Mouse (Mus musculus) kidney, postnatal 36 days (tissue): ENCODE measurements at regions not wholly inside any gene's neighbourhood (a gene's known extent, or its start where the extent isn't known, plus 50 kb on each side); places are given as distances from the start of the nearest gene placed in this dataset.

ENCODE experiments used
- DNase-seq, 2 experiments: peaks; one replicate each; pipeline ENCODE4 v3.0.0; 2021 to 2022; ENCODE audit warnings: mixed read lengths in 2 of 2

DNA sequence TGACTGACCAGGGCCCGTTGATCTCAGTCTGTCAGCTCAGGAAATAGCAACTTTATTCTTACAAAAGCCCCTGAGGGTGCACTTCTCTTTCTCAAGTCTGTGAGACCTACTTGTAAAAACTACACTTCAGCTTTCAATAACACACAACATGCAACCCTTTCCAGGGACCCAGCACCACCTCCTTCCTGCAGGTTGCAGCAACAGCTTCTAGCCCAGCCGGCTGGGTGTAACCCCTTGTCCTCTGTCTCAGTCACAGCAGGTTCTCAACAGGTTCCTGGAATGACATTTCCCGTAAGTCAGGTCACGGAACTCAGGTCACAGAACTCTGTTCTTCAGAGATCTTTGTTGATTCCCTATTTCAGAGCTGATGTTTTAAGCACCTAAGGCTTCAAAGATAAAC, 558.5 kb upstream of the Camk1g start:
- DNase-seq: no peak

DNA sequence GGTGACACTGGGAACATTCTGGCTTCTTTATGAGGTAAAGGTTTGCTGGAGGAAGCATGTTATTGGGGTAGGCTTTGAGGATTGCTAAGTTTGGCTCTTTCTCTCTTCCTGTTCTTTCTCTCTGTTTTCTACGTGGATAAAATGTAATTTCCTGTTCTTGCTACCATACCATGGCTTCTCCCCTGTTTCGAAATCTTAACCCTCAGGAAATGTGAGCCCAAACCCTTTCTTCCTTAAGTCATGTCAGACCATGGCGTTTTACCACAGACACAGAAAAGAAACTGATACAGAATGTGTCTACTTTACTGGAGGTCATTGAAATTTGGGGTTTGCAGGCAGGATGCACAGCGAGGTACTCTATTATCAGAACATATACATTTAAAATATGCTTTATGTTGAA, 552.7 kb upstream of the Camk1g start:
- no peak for DNase-seq

DNA sequence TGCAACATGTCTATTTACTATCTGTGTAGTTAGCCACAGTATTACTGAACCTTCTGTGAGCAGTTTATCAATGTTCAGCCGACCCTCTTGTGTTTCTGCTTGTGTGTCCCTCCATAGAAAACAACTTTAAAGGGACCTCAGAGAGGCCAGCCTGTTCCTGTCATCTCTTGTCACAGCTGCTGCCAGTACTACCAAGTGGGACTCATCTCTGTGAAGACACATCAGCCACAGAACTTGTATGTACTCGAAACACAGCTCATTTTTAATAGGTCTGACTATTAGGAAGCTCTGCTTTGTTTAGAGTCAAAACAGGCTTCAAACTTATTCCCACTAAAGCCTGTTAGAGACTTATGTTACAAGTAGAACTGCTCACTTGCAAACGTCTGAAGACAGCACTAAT, 549.1 kb upstream of the Camk1g start:
- no peak for DNase-seq

DNA sequence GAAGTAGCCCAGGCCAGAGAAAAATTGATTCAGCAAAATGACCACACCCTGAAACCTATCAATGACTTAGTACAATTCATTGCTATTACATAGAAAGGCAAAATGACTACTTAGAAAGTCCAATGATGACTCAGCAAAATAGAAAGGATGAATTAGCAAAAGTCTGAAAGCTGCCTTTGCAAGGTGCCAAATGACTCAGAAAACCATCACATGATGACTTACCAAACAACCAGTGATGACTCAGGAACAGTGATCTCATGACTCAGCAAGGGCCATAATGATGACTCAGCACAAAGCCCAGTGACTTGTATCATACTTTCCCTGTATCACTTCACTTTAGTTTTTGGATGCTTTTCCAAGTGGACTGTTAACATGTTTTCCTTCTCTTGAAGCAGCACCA, 535.6 kb upstream of the Camk1g start:
- no peak for DNase-seq

DNA sequence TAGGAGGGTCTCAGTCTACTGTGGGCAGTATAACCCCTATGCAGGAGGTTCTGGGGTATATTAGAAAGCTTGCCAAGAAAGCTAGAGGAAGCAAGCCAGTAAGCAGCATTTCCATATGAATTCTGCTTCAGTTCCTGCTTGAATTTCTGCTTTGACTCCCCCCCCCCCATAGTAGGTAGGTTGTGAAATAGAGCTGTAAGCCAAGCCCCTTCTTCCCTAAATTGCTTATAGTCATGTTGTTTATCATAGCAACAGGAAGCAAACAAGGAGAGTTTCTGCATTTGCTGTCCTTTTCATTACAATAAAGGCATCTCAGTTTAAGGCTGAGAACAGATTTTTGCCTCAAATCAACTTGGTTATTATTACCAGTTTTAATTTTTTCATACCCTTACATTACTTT, 524.0 kb upstream of the Camk1g start:
- DNase-seq: no peak

DNA sequence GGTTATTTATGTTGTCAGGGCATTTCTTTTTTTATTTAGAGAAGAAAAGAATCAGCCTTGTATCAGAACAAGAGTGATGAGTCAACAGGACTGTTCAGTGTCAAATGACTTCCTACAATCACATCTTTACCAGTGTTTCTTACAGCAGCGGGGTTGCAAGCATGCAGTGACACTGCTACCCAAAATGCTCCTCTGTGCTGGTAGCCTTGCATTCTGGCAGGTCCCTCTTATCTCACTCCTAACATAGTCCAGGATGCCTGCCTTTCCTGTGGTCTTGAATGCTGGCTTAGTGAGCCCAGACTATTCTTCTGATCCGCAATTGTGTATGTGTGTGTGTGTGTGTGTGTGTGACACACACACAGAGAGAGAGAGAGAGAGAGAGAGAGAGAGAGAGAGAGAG, 506.4 kb upstream of the Camk1g start:
- no peak for DNase-seq

DNA sequence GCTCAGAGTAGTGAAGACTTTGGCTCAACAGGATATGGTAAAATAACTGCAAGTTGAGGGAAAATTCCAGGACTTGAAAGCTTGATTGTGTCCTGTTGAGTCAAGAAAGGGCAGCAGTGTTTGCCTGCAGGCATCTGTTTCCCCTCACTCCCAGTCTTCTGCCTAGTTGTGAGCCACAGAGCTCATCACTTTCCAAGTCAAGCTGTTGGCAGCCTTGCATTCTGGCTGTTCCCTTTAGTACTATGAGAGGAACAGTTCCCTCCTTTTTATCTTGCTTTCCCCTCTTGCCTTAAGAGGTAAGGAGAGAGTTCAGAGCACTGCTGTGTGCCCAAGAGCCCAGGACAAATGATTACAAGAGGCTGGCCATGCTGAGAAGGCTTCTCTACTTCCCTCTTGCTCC, 506.0 kb upstream of the Camk1g start:
- DNase-seq: no peak

DNA sequence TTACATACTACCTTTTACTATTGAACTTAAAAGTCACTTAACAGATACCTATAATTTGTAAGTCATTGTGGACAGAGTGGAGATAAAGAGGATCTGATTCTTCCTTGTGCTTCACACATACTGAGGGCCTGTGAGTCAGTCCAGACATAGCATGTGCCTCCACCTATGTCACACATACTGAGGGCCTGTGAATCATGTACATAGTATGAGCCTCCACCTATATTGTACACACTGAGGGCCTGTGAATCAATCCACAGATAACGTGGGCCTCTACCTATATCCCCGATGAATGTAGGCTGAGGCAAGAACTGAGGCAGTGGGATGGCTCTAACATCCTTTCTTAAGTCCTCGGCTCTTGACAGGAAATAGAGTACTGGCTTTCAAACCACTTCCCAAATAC, 505.2 kb upstream of the Camk1g start:
- DNase-seq: no peak

DNA sequence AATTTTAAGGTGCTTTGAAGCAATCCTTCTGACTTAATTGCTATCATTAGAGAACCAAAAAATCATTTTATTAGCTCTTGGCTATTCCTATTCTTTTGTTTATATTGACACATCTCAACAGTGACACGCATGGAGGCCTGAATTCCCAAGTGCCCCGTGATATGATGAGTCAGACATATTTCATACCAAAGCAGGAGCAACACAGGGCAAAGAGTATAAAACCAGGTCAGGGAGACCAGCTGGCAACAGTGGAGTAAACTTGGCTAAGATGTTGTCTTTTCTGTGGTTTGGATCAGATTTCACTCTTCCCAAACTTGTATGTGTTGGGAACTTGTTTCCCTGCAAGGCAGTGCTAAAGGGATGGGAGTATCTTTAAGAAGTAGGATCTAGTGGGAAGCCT, 500.6 kb upstream of the Camk1g start:
- DNase-seq: peak; percentile 8 to 27

DNA sequence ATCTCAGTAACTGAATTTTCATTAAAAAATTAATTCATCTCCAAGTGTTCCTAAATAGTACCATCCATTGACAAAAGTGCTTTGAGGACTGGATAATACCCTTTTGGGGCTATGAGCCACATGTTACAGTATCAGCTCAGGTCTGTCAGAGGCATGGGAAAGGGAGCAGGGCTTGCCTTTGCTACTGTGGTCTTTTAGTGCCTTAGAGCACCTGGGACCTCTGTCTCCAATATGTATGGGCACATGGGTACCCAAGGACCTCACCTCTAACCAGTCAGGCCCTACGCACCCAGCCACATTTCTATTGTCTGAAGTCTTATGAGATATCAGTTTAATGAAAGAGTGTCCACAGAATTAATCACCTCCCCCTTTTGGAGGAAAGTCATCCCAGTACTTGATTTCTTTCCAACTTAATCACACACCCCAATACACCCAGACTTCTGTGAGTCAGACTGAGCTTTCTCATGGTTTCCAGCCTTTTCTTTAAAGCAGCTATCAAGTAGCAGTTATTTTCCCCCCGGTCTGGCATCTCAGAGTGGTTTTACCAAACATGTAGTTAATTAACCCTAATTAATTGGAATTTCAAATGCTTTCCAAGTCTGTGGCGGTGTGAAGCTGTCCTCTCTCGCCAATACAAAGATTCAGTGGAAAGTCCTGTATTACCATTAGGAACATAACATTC, 498.7 kb upstream of the Camk1g start:
- no peak for DNase-seq

DNA sequence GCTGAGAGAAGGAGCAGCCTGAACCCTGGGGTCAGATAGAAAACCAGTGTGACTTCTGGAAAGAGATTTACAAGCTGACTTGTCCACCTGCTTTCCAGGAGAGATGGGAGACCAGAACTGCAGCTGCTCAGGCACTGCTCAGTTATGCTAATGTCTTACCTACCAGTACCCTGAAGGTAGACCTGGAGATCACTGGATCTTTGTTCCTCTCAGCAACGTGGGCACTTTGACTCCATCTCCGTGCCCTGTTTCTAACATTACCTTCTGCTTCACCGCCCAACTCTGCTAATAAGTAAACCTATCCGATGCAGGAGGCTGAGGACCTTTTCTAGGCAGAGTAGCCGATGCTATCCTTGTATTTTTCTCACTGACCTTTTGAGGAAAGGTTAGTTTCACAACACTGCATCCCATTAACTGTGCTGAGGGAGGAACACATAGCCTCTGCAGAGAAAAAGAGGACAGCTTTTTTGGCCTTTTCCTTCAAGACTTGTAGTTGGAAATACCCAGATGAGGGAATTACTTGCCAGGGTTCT, 490.7 kb upstream of the Camk1g start:
- peak; percentile 7 to 32 for DNase-seq

DNA sequence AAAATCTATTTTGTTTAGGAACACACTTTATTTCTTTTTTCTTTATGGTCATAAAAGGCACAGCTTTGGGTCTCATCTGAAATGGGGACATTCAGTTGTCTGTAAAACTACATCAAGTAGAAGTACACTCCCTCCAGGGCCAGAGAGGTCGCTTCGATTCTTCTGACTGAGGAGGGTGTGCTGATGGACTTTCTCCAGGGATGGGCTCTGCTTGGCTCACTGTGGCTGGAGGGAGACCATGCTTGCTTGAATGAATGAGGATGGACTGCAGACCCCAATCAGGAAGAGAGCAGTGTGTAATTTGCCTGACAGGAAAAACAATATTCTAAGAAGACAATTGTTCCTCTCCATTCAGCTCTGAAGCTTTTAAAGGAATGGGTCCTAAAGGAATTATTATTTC, 490.3 kb upstream of the Camk1g start:
- DNase-seq: no peak

DNA sequence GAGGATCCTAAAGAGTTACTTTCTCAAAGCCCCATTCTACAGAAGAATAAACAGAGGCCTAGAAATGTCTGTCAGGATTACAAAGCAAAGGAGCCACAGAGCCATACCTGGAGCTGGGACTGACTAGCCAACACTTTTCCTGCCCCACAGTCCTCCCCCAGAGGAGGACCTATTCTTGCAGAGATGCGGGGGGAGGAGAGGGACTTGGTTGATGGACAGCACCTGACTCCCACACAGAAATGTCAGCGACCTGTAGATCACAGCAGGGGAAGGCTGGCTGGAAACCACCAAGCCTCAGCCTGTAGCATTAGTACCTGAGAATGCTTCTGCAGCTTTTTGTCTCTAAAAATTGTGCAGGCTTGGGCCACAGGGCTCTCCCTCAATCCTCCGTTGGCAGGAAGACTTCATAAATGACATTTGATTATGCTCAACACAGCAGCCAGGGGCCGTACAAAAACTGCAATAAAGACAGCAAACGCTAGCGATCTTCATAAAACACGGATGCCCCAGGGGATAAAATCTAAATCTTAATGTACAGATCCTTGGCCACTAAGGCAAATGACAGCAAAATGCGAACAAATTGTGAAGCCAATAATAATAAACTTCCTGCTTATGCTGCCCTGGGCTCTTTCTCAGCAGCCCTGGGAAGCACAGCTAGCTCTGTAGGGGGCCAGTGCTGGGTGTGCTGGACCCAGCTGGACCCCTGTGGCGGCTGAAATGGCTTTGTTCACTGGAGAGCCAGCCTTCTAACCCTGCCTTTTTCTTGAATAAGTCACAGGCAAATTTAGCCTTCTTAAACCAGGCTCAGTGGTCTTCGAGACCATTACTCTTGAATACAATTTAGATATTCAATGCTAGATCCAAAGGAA, 489.4 kb upstream of the Camk1g start:
- DNase-seq: no peak

DNA sequence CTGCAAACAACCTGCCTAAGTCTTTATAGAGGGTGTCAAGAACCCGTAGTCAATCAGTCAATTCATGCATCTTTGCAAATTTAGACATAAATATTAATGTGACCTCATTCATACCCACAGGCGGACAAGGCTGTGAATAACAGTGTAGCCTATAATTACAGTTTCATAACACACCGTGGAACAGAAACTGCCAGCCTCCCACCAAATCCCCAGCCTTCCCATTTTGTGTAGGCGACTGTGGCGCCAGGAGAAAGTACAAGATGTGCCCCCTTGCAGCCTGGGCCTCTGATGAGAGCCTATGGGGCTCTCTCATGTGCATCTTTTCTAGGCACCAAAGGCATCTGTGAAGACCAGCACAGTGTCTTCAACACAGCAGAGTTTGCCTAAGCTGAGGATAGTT, 477.8 kb upstream of the Camk1g start:
- no peak for DNase-seq

DNA sequence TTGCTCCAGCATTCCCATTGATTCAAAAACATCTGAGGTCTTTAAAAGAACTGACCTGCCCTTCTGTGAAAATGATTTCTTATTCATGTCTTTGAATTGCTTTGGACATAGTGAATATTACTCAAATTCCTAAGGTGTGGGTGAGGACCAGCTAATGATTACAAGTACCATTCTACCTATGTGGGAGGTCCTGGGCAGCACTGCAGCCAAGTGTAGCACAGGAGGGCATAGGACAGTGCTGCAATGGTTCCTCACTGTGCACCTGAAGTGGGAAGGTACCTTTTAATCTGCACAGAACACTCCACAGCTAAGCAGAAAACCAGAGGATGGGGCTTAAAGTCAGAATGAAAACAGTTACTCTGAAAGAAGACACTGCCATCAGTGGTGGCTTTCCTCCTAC, 474.8 kb upstream of the Camk1g start:
- DNase-seq: peak; percentile 32 to 35

DNA sequence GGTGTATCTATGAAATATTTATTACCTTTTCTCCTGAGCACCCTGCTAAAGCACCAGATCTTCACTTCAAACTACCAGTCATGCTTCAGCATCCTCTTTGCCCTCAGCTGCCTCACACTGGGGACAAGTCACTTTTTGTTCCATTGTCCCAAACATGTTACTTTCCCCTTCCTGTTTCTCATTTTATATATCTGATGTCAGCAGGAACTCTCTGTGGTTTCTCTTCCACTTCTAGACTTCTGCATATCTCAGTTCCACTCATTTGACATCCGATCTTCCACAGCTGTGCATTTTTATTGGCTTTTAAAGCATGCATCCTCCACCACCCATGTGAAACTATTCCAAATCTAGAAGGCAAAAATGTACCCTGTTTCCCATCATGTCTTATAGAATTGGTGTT, 474.4 kb upstream of the Camk1g start:
- DNase-seq: no peak

DNA sequence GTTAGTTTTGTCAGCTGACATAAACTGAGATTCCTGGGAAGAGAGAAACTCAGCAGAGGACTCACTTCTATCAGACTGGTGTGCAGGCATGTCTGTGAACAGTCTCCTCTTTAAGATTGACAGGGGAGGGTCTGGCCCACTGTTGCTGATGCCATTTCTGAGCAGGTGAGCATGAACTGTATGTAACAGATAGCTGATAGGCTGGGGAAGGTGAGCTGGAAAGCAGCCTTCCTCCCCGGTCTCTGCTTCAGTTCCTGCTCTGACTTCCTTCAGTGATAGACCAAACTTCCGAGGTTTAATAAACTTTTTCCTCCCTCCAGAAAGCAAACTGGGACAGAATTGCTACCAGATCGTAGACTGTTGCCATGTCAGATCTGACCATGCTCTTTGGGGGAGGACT, 430.9 kb upstream of the Camk1g start:
- no peak for DNase-seq

DNA sequence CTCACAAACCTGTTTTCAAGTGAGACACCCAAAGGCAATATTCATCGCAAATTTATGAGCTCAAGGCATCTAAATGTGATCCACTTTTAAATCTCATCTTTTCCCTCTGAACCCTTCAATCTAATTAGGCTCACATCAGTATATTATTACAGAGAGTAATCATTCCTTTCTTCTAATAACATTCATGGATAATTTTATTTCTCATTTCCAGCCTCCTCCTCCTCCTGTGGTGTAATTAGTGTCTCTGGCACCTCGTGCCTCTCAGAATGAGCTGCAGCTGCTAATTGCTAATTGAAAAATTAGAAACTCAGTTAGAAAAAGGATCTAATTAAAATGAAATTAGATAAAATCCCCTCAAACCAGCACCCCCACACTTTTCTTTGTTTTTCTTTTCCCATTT, 420.5 kb upstream of the Camk1g start:
- DNase-seq: no peak

DNA sequence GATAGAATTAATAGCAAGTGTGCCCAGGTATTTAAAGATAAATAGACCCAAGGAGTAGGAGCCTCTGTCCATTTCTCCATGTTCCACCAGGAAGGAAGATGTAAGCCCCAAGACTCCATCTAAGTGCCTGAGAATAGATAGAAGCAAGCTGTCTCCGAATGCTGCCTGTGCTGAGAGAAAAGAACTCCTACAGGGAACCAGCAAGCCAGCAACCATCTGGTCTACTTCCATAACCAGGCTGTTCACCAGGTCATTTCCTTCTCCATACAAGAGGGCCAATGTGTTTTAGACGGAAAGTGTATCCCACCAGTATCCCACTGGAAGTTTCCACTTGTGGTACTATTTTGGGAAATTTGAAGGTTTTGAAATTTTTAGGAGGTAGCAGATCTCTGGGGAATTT, 418.4 kb upstream of the Camk1g start:
- no peak for DNase-seq

DNA sequence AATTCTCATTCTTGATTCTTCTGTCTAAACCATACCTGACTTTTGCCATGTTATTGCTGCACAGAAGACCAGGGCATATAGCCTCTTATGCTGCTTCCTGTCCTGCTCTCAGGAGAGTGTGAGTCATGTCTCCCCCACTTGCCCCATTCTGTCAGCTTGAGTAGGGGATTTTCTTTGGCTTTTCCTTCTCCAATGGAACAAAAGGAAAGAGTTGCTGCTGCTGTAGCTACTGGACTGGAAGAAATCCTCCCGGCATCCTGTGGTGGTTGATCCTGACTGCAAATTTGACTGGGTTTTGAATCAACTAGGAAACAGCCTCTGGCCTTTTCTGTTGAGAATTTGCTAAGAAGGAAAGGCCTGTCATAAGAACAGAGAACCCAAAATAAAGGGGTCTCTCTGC, 417.3 kb upstream of the Camk1g start:
- DNase-seq: no peak

DNA sequence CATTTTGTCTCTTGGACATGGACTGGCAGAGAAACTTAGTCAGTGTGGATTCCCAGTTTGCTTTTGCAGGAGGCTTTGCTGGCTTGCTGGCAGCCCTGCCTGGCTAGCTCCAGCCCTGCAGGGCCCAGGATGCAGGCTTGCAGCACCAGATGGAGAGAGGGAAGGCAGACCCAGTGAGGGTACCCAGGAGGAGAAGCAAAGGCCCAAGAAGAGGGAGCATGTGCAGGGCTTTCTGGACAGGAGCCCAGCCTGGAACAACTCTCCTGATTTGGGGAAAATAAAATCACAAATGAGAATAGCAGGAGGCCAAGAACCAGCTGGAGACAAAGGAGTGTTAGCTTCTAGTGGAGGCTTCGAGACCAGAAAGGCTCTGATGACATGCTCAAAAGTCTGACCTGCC, 414.9 kb upstream of the Camk1g start:
- no peak for DNase-seq

DNA sequence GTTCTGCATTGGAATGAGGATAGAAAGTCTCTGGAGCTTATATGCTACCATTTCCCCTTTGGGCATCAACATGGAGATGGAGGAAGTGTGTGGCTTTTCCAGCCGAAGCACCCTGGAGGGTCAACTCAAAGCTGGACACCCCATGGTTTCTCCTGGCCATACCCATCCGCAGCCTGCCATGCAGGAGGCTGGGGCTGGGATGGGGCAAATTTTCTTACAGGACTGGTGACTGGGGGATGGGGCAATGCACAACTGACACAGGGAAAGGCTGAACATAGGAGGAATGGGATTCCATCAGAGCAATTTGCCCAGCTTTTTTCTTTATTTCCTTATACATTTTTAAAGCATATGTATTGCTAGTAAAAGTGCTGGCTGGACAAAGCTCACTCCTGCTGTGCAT, 414.4 kb upstream of the Camk1g start:
- DNase-seq: no peak

DNA sequence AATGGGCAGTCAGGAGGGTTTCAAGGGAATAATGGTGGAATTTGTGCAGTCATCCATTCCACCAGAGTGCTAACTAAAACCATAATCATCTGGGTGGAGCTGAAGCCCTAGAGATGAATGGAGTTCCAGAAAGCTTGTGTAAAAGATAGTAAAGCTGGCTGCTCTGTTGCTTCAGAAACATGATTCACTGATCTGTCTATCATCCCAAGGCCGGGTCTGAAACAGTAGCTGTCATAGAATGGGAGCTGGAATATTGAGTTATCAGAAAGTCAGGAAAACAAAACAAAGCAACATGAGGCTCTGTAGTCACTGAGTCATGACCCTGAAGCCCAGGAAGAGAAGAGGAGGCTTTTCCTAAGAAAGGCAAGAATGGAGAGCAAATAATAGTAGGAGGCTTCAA, 408.1 kb upstream of the Camk1g start:
- DNase-seq: no peak

DNA sequence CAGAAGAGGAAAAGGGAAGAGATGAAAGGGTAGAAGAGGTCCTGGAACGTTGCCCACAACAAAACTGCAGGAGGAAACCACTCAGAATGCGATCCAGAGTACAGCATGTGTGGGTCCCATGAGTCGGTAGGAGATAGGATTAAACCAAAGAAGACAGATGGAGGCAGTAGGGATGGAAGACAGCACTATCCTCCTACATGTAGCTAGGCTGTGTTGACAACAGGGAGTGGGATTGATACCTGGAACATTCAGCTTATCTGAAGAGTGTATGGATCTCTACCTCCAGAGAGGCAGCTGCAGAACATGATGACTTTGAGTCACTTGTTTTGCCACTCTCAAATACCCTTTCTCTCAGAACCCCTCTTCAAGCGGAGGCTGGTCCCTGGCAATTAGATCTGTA, 399.4 kb upstream of the Camk1g start:
- DNase-seq: no peak
